Mouse (Mus musculus) liver, embryonic 13.5 days (tissue): Measurements from ENCODE around the gene Atxn7l3. TPM values are rescaled to one million over a fixed set of nuclear protein-coding genes. Genes with fewer than 3 reads are reported as not detected.

Experiments
- ATAC-seq: fragments of 200-750 bp; cut with Nextera tagmentation; 2 replicates; pipeline ENCODE4 v1.8.0; 2017; ENCODE audit warnings: low read depth, mild to moderate bottlenecking, moderate number of reproducible peaks, moderate library complexity
- DNase-seq: peaks from one replicate; pipeline ENCODE4 v3.0.0; 2022
- H3K27ac ChIP-seq: fragments of 300-500 bp; sonication (generic); 2 replicates; pipeline ENCODE4 v1.5.1; 2015; ENCODE audit warnings: moderate library complexity, mild to moderate bottlenecking, inconsistent platforms
- H3K27me3 ChIP-seq: fragments of 300-500 bp; sonication (generic); 2 replicates; pipeline ENCODE4 v1.6.1; 2015; ENCODE audit warnings: mild to moderate bottlenecking, inconsistent platforms
- H3K36me3 ChIP-seq: fragments of 300-500 bp; sonication (generic); 2 replicates; pipeline ENCODE4 v1.6.1; 2015; ENCODE audit warnings: mild to moderate bottlenecking, inconsistent platforms
- H3K4me1 ChIP-seq: fragments of 300-500 bp; sonication (generic); replicated peaks from 2 replicates; pipeline ENCODE4 v1.6.1; 2015; ENCODE audit warnings: inconsistent platforms
- H3K4me2 ChIP-seq: fragments of 300-500 bp; sonication (generic); 2 replicates; pipeline ENCODE4 v1.6.1; 2015; ENCODE audit warnings: inconsistent platforms, mild to moderate bottlenecking, moderate library complexity
- H3K4me3 ChIP-seq: fragments of 300-500 bp; sonication (generic); replicated peaks from 2 replicates; pipeline ENCODE4 v1.5.1; 2015; ENCODE audit warnings: mild to moderate bottlenecking, inconsistent platforms
- H3K9ac ChIP-seq: fragments of 300-500 bp; sonication (generic); 2 replicates; pipeline ENCODE4 v1.6.1; 2015; ENCODE audit warnings: mild to moderate bottlenecking, inconsistent platforms
- H3K9me3 ChIP-seq: fragments of 300-500 bp; sonication (generic); replicated peaks from 2 replicates; pipeline ENCODE4 v1.6.1; 2016; ENCODE audit warnings: inconsistent platforms
- WGBS: fragments of 180-500 bp; shearing (Covaris S2); methylation state at CpG from one replicate; pipeline ENCODE4 v1.1.7; 2015; ENCODE audit not compliant: insufficient replicate concordance; 5-methylcytosine and 5-hydroxymethylcytosine counted together
- polyA plus RNA-seq: library from polyadenylated mRNA; unstranded; fragments of >200 nt; fragmentation: Nextera tagmentation; extraction: Ambion mirVana; gene quantifications from 2 replicates; pipeline ENCODE4 v1.2.1, GENCODE M21; 2015

Gene Atxn7l3
- polyA plus RNA-seq, 1 experiment from 2014 or later, result 4.9 TPM

GRCm38 (mm10) chr11:102309821-102310617, 13.6 kb upstream of the Atxn7l3 start:
- Histone ChIP-seq H3K27me3 (no peaks in the 10 kb centered on the region), H3K27ac (peak overlapping the region; percentile 84), H3K4me3 (peak overlapping the region; percentile 61), H3K4me2 (peak overlapping the region; percentile 82), H3K4me1 (peaks cover 78% of the 10 kb centered on the region), H3K9ac (peak overlapping the region; percentile 72), H3K36me3 (peaks cover 97% of the 10 kb centered on the region), H3K9me3 (no peaks in the 10 kb centered on the region)
- no peak for DNase-seq
- ATAC-seq, result no peak
- 71% methylated on average over 22 of the region's 22 CpGs for WGBS

DNA sequence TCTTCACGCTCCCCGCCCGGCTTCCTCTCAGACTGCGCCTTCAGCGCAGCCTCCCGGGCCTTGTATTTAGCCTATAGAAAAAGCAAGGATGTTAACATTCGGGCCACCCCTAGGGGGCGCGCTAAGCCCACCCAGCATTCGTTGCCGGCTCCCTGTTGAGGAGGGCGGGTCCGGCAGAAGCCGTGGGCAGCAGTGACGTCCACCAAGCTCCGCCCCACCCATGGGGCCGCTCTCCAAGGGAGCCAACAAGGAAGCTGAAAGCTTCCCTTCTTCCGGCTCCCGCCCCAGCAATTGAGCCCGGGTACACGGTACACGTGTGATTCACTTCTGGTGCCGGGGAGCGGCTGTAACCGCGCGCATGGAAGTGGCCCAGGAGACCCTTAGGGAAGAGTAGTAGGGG, 12.5 kb upstream of the Atxn7l3 start:
- ATAC-seq (peak; percentile 94), DNase-seq (peak; percentile 97)
- under 1% methylated on average over 27 of the region's 27 CpGs for WGBS
- Histone ChIP-seq H3K27me3 (no peaks in the 10 kb centered on the region), H3K27ac (peak overlapping the region; percentile 84), H3K4me3 (peak overlapping the region; percentile 61), H3K9me3 (no peaks in the 10 kb centered on the region), H3K4me2 (peak overlapping the region; percentile 82), H3K9ac (peak overlapping the region; percentile 72), H3K36me3 (peaks cover 88% of the 10 kb centered on the region), H3K4me1 (peaks cover 68% of the 10 kb centered on the region)

GRCm38 (mm10) chr11:102308104-102308503, 11.7 kb upstream of the Atxn7l3 start:
- H3K9ac ChIP-seq, result no peak overlapping the region
- peaks cover 79% of the 10 kb centered on the region for H3K36me3 ChIP-seq
- WGBS, result 70% methylated on average over 9 of the region's 9 CpGs
- H3K4me3 ChIP-seq, result no peak overlapping the region
- H3K27me3 ChIP-seq, result no peaks in the 10 kb centered on the region
- H3K4me1 ChIP-seq, result peaks cover 60% of the 10 kb centered on the region
- H3K9me3 ChIP-seq, result no peaks in the 10 kb centered on the region
- H3K4me2 ChIP-seq, result no peak overlapping the region; the same call in 1 of the 2 replicates
- no peak overlapping the region for H3K27ac ChIP-seq
- ATAC-seq, result no peak
- DNase-seq, result no peak

DNA sequence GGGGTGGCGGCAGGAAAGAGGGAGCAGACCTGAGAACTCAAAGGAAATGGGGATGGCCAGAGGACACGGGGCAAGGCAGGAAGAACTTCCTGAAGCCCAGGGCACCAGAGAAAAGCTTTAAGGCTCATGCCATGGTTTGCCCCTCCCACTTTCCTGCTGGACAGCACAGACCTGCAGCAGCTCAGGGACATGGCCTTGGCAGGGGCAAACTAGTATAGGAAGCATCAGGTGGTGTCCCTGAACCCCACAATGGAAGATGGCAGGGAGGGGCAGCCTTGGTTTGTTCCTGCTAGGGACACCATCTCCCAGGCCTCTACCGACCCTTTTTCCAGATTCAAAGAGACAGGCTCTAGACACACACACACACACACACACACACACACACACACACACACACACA, 8.9 kb upstream of the Atxn7l3 start:
- WGBS, result 46% methylated on average over 3 of the region's 3 CpGs
- Histone ChIP-seq H3K4me2 (no peak overlapping the region), H3K4me1 (peaks cover 33% of the 10 kb centered on the region), H3K9me3 (no peaks in the 10 kb centered on the region), H3K27me3 (no peaks in the 10 kb centered on the region), H3K4me3 (no peak overlapping the region), H3K36me3 (peaks cover 51% of the 10 kb centered on the region), H3K27ac (no peak overlapping the region), H3K9ac (no peak overlapping the region)
- ATAC-seq (no peak), DNase-seq (no peak)

- peaks cover 39% of the 10 kb centered on the region for H3K36me3 ChIP-seq
- H3K4me2 ChIP-seq, result no peak overlapping the region
- WGBS, result 53% methylated on average over 2 of the region's 2 CpGs
- no peaks in the 10 kb centered on the region for H3K9me3 ChIP-seq
- no peak overlapping the region for H3K4me3 ChIP-seq
- ATAC-seq (no peak), DNase-seq (no peak)
- no peaks in the 10 kb centered on the region for H3K27me3 ChIP-seq
- H3K4me1 ChIP-seq, result peaks cover 24% of the 10 kb centered on the region
- no peak overlapping the region for H3K27ac ChIP-seq
- H3K9ac ChIP-seq, result no peak overlapping the region
These were observed 7.7 kb upstream of the Atxn7l3 start for GRCm38 (mm10) chr11:102304141-102304540.

DNA sequence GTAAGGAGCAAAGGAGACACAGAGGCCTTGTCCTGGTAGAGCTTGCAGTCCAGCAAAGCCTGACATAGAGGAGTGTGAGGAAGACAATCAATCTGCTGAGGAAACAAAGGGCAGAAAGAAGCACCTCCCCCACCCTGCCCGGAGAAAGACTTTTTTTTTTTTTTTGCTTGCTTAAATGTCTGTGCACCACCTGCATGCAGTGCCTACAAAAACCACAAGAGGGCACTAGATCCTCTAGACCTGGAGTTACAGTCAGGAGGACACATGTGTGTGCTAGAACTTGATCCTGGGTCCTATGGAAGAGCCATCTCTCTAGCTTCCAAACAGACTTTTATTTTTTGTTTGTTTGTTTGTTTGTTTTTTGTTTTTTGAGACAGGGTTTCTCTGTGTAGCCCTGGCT, 3.4 kb upstream of the Atxn7l3 start:
- no peaks in the 10 kb centered on the region for H3K9me3 ChIP-seq
- WGBS, result 10% methylated on average over 1 of the region's 1 CpGs
- ATAC-seq, result no peak
- H3K27ac ChIP-seq, result no peak overlapping the region
- peaks cover 2% of the 10 kb centered on the region; the same call in 1 of the 2 replicates for H3K36me3 ChIP-seq
- peaks cover 33% of the 10 kb centered on the region for H3K4me1 ChIP-seq
- H3K9ac ChIP-seq, result no peak overlapping the region
- no peak overlapping the region for H3K4me2 ChIP-seq
- no peaks in the 10 kb centered on the region for H3K27me3 ChIP-seq
- peak; percentile 64 for DNase-seq
- H3K4me3 ChIP-seq, result no peak overlapping the region

GRCm38 (mm10) chr11:102297577-102298556, 1.4 kb upstream of the Atxn7l3 start:
- Histone ChIP-seq H3K27ac (peak overlapping the region; percentile 97), H3K27me3 (no peaks in the 10 kb centered on the region), H3K4me3 (peak overlapping the region; percentile 88), H3K36me3 (peaks cover 21% of the 10 kb centered on the region), H3K4me2 (peak overlapping the region; percentile 95), H3K9me3 (no peaks in the 10 kb centered on the region), H3K4me1 (peaks cover 45% of the 10 kb centered on the region), H3K9ac (peak overlapping the region; percentile 88)
- DNase-seq (no peak), ATAC-seq (peak; percentile 34)
- WGBS, result 17% methylated on average over 27 of the region's 27 CpGs

- H3K4me1 ChIP-seq, result peaks cover 47% of the 10 kb centered on the region
- no peaks in the 10 kb centered on the region for H3K27me3 ChIP-seq
- H3K4me3 ChIP-seq, result peak overlapping the region; percentile 88
- peak overlapping the region; percentile 96 for H3K27ac ChIP-seq
- peak overlapping the region; percentile 93 for H3K9ac ChIP-seq
- whole genome bisulfite sequencing, result under 1% methylated on average over 49 of the region's 73 CpGs
- no peaks in the 10 kb centered on the region for H3K9me3 ChIP-seq
- ATAC-seq (no peak), DNase-seq (peak; percentile 38)
- peak overlapping the region; percentile 95 for H3K4me2 ChIP-seq
- peaks cover 41% of the 10 kb centered on the region for H3K36me3 ChIP-seq
These were observed 596 bp downstream of the Atxn7l3 start for GRCm38 (mm10) chr11:102295598-102296471.

DNA sequence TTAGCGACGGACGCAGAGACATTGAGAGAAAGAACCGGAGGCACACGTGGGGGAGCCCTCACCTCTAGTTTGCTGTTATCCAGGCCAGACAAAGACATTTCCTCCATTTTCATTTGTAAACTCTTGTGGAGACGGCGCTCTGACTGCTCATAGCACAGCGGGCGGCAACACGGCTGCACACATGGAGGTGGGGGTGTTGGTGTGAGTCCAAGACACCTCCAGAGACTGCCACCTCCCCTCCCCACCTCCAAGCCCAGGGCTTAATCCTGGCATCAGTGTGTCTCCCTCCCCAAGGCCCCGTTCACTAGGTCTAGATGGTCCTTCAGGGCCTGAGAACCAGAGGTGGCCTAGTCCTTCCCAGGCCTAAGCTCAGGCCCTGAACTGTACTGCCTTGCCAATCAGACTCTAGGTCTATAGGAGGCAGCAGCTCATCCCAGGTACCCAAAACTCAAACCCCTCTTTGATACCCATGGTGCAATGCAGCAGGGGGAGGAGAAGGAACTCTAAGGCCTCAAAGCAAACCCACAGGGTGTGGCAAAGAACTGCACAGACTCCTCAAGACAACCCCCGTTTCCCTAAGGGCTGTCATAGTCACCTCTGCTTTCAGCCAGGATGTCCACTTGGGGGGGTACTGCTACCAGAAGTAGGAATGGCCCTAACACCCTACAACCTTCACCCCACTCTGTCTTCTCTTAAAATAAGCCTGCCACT, 1.4 kb downstream of the Atxn7l3 start:
- Histone ChIP-seq H3K27ac (peak overlapping the region; percentile 96), H3K9ac (peak overlapping the region; percentile 93), H3K9me3 (no peaks in the 10 kb centered on the region), H3K4me3 (peak overlapping the region; percentile 88), H3K4me2 (peak overlapping the region; percentile 95), H3K4me1 (peaks cover 51% of the 10 kb centered on the region), H3K36me3 (peaks cover 49% of the 10 kb centered on the region), H3K27me3 (no peaks in the 10 kb centered on the region)
- no peak for ATAC-seq
- DNase-seq, result peak; percentile 46
- WGBS, result 78% methylated on average over 12 of the region's 12 CpGs

DNA sequence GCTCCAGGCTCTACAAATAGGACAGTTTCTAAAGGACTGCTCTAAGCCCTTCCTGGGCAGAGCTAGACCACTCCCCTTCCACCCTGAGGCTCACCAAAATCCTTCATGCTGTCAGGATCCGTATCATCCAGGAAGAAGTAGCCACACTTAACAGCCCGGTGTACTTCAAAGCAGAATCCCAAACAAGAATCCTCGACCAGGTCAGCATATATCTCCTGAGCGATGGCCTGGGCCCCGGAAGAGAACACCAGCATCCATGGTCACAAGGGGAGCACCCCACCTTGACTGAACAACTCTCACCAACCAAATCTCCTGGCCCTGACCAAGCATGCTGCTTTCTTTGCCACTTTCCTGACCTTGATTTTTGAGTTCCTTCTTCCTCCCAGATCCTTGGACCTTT, 2.0 kb downstream of the Atxn7l3 start:
- H3K9ac ChIP-seq, result peak overlapping the region; percentile 22; the same call in 1 of the 2 replicates
- H3K27ac ChIP-seq, result peak overlapping the region; percentile 96
- ATAC-seq (no peak), DNase-seq (no peak)
- H3K9me3 ChIP-seq, result no peaks in the 10 kb centered on the region
- H3K36me3 ChIP-seq, result peaks cover 55% of the 10 kb centered on the region
- peaks cover 47% of the 10 kb centered on the region for H3K4me1 ChIP-seq
- WGBS, result 79% methylated on average over 5 of the region's 5 CpGs
- peak overlapping the region; percentile 95 for H3K4me2 ChIP-seq
- H3K4me3 ChIP-seq, result peak overlapping the region; percentile 88
- H3K27me3 ChIP-seq, result no peaks in the 10 kb centered on the region
